Mouse (Mus musculus) liver, embryonic 11.5 days (tissue): ENCODE measurements around the gene Nova2. TPM values are rescaled to one million over a fixed set of nuclear protein-coding genes. Genes with fewer than 3 reads are reported as not detected.

ENCODE experiments used
- ATAC-seq: fragments of 200-750 bp; cut with Nextera tagmentation; replicated peaks from 2 replicates; pipeline ENCODE4 v1.8.0; 2017; ENCODE audit warnings: moderate number of reproducible peaks, mild to moderate bottlenecking, moderate TSS enrichment, moderate library complexity; ENCODE audit not compliant: low FRiP score
- DNase-seq: peaks from one replicate; pipeline ENCODE4 v3.0.0-alpha.2; 2017; ENCODE audit warnings: low spot score
- H3K27ac ChIP-seq: fragments of 300-500 bp; sonication (generic); 2 replicates; pipeline ENCODE4 v1.5.1; 2014; ENCODE audit warnings: mild to moderate bottlenecking, low read depth, low read length, control low read depth
- H3K27me3 ChIP-seq: fragments of 300-500 bp; sonication (generic); replicated peaks from 2 replicates; pipeline ENCODE4 v1.6.1; 2014; ENCODE audit warnings: low read length, mixed read lengths; ENCODE audit not compliant: control insufficient read depth, insufficient read depth
- H3K36me3 ChIP-seq: fragments of 300-500 bp; sonication (generic); 2 replicates; pipeline ENCODE4 v1.6.1; 2014; ENCODE audit warnings: mild to moderate bottlenecking, low read length, moderate library complexity, mixed read lengths; ENCODE audit not compliant: control insufficient read depth, insufficient read depth
- H3K4me1 ChIP-seq: fragments of 300-500 bp; sonication (generic); replicated peaks from 2 replicates; pipeline ENCODE4 v1.6.1; 2014; ENCODE audit warnings: low read length, mixed read lengths; ENCODE audit not compliant: control insufficient read depth, insufficient read depth
- H3K4me2 ChIP-seq: fragments of 300-500 bp; sonication (generic); 2 replicates; pipeline ENCODE4 v1.6.1; 2014; ENCODE audit warnings: mild to moderate bottlenecking, control low read depth, moderate library complexity
- H3K4me3 ChIP-seq: fragments of 300-500 bp; sonication (generic); 2 replicates; pipeline ENCODE4 v1.5.1; 2014; ENCODE audit warnings: low read depth, low read length, control low read depth
- H3K9ac ChIP-seq: fragments of 300-500 bp; sonication (generic); 2 replicates; pipeline ENCODE4 v1.6.1; 2014; ENCODE audit warnings: low read depth, low read length, control low read depth
- H3K9me3 ChIP-seq: fragments of 300-500 bp; sonication (generic); 2 replicates; pipeline ENCODE4 v1.6.1; 2016; ENCODE audit warnings: low read length, inconsistent platforms, mixed read lengths; ENCODE audit not compliant: control insufficient read depth
- WGBS: fragments of 180-500 bp; shearing (Covaris S2); extraction: QIAGEN DNeasy Blood & Tissue Kit; methylation state at CpG from one replicate; pipeline ENCODE4 v1.1.7; 2014; 5-methylcytosine and 5-hydroxymethylcytosine counted together
- polyA plus RNA-seq: library from polyadenylated mRNA; unstranded; fragments of >200 nt; fragmentation: Nextera tagmentation; extraction: Ambion mirVana; gene quantifications from 2 replicates; pipeline ENCODE4 v1.2.1, GENCODE M21; 2014

Gene Nova2
- polyA plus RNA-seq, 1 experiment from 2014 or later: 0.41 TPM

DNA sequence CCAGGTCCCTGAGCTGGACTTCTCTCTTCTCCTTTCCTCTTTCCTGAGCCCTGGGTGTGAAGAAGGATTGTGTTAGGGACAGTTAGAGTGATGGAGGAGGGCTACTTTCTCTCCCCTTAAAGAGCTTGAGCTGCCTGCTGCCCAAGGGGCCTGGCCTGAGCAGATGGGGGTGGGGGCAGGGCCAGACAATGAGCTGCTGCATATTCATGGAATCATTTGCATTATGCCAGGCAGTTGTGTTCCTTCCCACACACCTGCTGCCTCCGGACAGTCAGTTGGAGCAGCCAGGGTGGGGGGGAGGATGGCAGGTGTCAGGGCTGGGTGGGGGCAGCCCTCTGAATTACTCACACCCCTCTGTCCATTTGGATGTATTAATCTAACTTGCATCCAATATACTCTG is 16.7 kb downstream of the Nova2 start:
- 36% methylated on average over 1 of the region's 1 CpGs for WGBS

DNA sequence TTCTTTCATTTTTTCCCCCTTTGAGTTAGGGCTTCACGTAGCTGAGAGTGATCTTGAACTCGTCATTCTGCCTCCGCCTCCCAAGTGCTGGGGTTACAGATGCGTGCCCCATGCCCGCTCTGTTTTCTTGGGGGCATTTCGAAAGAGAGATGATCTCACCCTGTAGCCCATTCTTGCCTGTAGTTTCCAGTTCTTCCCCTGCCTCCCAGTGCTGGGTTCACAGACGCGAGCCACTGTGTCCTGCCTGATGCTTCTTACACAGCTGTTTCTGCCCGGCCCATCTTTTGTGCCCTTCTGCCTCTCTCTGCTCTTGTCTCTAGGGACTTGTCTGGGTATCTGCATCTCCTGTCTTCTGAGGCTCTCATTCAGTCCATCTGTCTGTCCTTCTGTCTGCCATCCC is 17.1 kb downstream of the Nova2 start:
- DNase-seq (no peak), ATAC-seq (no peak)
- H3K9me3 ChIP-seq: no peaks in the 10 kb centered on the region
- no peak overlapping the region for H3K9ac ChIP-seq
- H3K27me3 ChIP-seq: no peaks in the 10 kb centered on the region
- H3K36me3 ChIP-seq: no peaks in the 10 kb centered on the region
- 51% methylated on average over 9 of the region's 9 CpGs for WGBS
- no peak overlapping the region for H3K4me3 ChIP-seq
- no peaks in the 10 kb centered on the region for H3K4me1 ChIP-seq
- no peak overlapping the region for H3K27ac ChIP-seq
- no peak overlapping the region for H3K4me2 ChIP-seq

More for the DNA sequence above, 16.7 kb downstream of the Nova2 start:
- no peak overlapping the region for H3K4me2 ChIP-seq
- H3K27ac ChIP-seq: no peak overlapping the region
- DNase-seq (no peak), ATAC-seq (no peak)
- H3K27me3 ChIP-seq: no peaks in the 10 kb centered on the region
- no peaks in the 10 kb centered on the region for H3K9me3 ChIP-seq
- H3K36me3 ChIP-seq: no peaks in the 10 kb centered on the region
- H3K4me1 ChIP-seq: no peaks in the 10 kb centered on the region
- no peak overlapping the region for H3K9ac ChIP-seq
- H3K4me3 ChIP-seq: no peak overlapping the region

DNA sequence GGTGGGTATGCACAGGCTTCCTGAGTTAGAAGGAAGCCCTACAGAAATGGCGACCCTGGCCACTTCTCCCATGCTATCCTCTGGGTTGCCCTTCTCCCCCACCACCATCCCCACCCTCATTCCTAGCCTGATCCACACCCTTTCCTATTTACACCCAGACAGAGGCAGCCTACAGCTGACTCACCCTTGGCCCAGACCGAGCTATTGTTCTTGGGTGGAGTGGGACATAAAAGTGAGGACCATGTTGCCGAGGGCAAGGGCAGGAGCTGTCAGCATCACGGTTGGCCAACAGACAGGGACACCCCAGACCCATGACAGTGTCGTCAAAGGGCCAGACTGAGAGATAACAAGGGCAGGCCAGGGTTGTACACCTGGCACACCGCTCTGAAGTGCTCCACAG is 22.5 kb downstream of the Nova2 start:
- ATAC-seq: no peak
- WGBS: 51% methylated on average over 6 of the region's 6 CpGs

DNA sequence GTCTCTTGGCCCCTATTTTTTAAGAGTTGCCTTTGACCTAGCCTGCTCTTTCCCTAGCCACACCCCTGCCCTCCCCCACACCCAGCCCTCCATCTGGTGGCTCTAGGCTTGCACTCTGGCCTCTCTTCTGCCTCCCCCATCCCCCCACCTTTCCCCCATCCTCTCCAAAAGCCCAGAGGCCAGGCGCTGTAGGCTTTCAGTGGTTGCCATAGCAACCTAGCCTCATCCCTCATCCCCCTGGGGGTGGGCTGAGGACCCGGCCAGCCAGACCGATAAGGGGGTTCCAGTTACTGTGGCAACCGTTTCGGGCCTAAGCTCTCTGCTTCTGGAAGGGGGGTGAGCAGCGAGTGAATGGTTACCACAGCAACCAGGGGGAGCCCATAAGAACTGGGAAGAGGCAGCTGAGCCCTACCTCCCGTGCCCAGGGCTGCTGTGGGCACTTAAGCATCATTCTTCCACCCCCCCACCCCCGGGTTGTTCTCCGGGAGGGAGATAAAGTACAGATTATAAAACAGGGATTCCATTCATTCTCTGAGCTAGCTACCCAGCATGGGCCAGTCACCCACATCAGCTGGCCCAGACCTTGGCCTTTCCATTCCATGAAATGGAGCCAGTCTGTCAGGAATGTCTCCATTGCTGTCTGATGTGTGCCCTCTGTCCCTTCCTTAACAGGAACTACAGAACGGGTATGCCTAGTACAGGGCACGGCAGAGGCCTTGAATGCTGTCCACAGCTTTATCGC is 24.3 kb downstream of the Nova2 start:
- Histone ChIP-seq H3K27ac (no peak overlapping the region), H3K9ac (no peak overlapping the region), H3K9me3 (no peaks in the 10 kb centered on the region), H3K4me1 (peaks cover 3% of the 10 kb centered on the region; the same call in 1 of the 2 replicates), H3K27me3 (0 out of 2 replicates have a peak, but pooled peaks cover 3% of the 10 kb centered on the region), H3K4me2 (no peak overlapping the region), H3K4me3 (no peak overlapping the region), H3K36me3 (no peaks in the 10 kb centered on the region)
- ATAC-seq (no peak), DNase-seq (no peak)
- 34% methylated on average over 12 of the region's 12 CpGs for WGBS

More for the DNA sequence above, 22.5 kb downstream of the Nova2 start:
- Histone ChIP-seq H3K36me3 (no peaks in the 10 kb centered on the region), H3K4me1 (peaks cover 3% of the 10 kb centered on the region; the same call in 1 of the 2 replicates), H3K9me3 (no peaks in the 10 kb centered on the region), H3K27me3 (0 out of 2 replicates have a peak, but pooled peaks cover 3% of the 10 kb centered on the region), H3K27ac (no peak overlapping the region), H3K4me3 (no peak overlapping the region), H3K4me2 (no peak overlapping the region), H3K9ac (no peak overlapping the region)
- no peak for DNase-seq

DNA sequence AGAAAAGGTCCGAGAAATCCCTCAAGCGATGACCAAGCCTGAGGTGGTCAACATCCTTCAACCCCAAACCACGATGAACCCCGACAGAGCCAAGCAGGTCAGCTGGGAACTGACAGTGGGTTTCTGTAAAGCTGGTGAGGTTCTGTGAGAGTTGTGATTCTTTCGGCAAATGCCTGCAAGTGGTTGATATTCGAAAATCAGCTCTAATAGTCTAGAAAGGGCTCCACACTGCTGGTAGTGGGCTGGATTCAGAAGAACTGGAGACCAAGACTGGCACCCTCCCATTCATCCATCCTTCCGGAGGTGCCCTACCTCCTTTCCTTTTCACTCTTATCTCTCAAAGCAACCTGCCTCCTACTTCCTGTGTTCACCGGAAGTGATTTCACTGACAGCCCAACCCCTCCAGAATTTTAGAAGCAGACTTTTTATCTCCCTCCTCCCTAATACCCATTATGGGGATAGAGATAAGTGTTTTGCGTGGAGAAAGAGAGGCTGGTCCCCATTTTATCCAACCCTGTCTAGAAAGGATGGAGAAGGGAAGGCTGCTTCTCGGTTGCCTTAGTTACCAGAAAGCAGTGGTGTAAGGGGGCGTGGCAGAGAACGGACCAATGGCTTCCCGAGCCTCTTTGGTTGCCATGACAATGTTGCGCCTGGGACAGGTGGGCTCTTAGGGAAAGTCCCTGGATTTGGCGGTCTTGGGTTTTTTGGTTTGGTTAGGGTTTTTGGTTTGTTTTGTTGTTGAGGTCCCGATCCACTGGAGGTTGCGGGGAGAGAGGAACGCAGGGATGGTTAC is 25.0 kb downstream of the Nova2 start:
- no peak for DNase-seq
- 0 out of 2 replicates have a peak, but pooled peaks cover 3% of the 10 kb centered on the region for H3K27me3 ChIP-seq
- no peak for ATAC-seq
- WGBS: 22% methylated on average over 18 of the region's 18 CpGs
- no peaks in the 10 kb centered on the region for H3K36me3 ChIP-seq
- H3K9ac ChIP-seq: no peak overlapping the region
- H3K9me3 ChIP-seq: no peaks in the 10 kb centered on the region
- H3K4me2 ChIP-seq: no peak overlapping the region
- H3K4me3 ChIP-seq: no peak overlapping the region
- no peak overlapping the region for H3K27ac ChIP-seq
- peaks cover 3% of the 10 kb centered on the region; the same call in 1 of the 2 replicates for H3K4me1 ChIP-seq

DNA sequence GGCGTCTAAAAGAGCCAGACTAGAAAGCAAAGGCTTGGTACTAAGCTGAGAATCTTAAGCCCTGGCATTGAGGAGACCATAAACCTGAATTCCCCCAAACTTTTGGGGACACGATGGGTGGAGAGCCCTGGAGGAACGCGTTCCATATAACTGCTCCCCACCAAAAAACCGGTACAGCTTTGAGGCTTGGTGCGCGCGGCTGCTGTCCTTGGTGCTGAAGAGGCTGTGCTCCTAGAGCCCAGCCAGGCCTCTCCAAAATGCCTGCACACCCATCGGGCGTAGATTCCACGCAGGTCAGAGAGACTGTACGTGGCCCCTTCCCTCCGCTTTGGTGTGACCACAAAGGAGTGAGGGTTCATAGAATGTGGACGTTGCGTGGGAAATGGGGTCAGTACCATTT is 25.7 kb downstream of the Nova2 start:
- Histone ChIP-seq H3K27me3 (peaks cover 7% of the 10 kb centered on the region), H3K4me3 (no peak overlapping the region), H3K9me3 (no peaks in the 10 kb centered on the region), H3K4me2 (no peak overlapping the region), H3K4me1 (peaks cover 3% of the 10 kb centered on the region; the same call in 1 of the 2 replicates), H3K27ac (no peak overlapping the region), H3K36me3 (no peaks in the 10 kb centered on the region), H3K9ac (no peak overlapping the region)
- ATAC-seq: no peak
- DNase-seq: peak; percentile 69
- WGBS: 16% methylated on average over 15 of the region's 15 CpGs

DNA sequence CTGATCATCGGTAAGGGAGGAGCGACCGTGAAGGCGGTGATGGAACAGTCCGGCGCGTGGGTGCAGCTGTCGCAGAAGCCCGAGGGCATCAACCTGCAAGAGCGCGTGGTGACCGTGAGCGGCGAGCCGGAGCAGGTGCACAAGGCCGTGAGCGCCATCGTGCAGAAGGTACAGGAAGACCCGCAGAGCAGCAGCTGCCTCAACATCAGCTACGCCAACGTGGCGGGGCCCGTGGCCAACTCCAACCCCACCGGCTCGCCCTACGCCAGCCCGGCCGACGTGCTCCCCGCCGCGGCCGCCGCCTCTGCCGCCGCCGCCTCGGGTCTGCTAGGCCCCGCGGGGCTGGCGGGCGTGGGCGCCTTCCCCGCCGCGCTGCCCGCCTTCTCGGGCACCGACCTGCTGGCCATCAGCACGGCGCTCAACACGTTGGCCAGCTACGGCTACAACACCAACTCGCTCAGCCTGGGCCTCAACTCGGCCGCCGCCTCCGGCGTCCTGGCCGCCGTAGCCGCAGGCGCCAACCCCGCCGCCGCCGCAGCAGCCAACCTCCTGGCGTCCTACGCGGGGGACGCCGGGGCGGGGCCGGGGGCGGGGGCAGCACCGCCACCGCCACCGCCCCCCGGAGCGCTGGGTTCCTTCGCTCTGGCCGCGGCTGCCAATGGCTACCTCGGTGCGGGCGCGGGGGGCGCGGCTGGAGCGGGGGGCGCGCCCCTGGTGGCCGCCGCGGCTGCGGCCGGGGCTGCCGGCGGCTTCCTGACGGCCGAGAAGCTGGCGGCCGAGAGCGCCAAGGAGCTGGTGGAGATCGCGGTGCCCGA is 32.1 kb downstream of the Nova2 start:
- DNase-seq (peak; percentile 63), ATAC-seq (peak; percentile 69)

DNA sequence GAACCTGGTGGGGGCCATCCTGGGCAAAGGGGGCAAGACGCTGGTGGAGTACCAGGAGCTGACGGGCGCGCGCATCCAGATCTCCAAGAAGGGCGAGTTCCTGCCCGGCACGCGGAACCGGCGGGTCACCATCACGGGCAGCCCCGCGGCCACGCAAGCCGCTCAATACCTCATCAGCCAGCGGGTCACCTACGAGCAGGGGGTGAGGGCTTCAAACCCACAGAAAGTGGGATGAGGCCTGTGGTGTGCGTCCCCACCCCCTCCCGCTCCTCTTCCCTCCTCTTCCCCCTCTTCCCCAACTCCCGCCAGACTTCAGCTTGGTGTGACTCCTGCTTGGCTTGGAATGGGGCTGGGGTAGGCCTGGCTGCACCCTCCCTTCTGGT is 32.7 kb downstream of the Nova2 start:
- no peaks in the 10 kb centered on the region; the same call in 1 of the 2 replicates for H3K4me1 ChIP-seq
- ATAC-seq (peak; percentile 12; the same call in 1 of the 2 replicates), DNase-seq (no peak)
- peak overlapping the region; percentile 62 for H3K4me3 ChIP-seq
- peaks cover 73% of the 10 kb centered on the region for H3K27me3 ChIP-seq
- no peaks in the 10 kb centered on the region for H3K9me3 ChIP-seq
- no peak overlapping the region for H3K27ac ChIP-seq
- peak overlapping the region; percentile 54 for H3K9ac ChIP-seq
- H3K4me2 ChIP-seq: peak overlapping the region; percentile 72
- H3K36me3 ChIP-seq: no peaks in the 10 kb centered on the region
- WGBS: under 1% methylated on average over 21 of the region's 21 CpGs

More for the DNA sequence above, 32.1 kb downstream of the Nova2 start:
- Histone ChIP-seq H3K9me3 (no peaks in the 10 kb centered on the region), H3K4me3 (peak overlapping the region; percentile 62), H3K27ac (no peak overlapping the region), H3K36me3 (no peaks in the 10 kb centered on the region), H3K4me2 (peak overlapping the region; percentile 72), H3K9ac (peak overlapping the region; percentile 54), H3K27me3 (peaks cover 67% of the 10 kb centered on the region), H3K4me1 (no peaks in the 10 kb centered on the region; the same call in 1 of the 2 replicates)
- 1% methylated on average over 103 of the region's 107 CpGs for WGBS
